Mouse (Mus musculus) adrenal gland, postnatal 25 days (tissue): ENCODE results near the gene Tcl1b2. TPM values are rescaled to one million over a fixed set of nuclear protein-coding genes. Genes with fewer than 3 reads are reported as not detected.
A peak's percentile ranks its signal among the peaks of the same experiment; 100 is the strongest.
"Not testable (repeated sequence)": the region's sequence is repeated elsewhere in the genome, so short reads cannot be mapped to it uniquely, and the experiment has no call there.

Experiments used
- DNase-seq: peaks from one replicate; pipeline ENCODE4 v3.0.0; 2021; ENCODE audit warnings: mixed read lengths
- long read RNA-seq: library from polyadenylated mRNA; stranded (forward); transcript quantifications from one replicate; pipeline ENCODE4 v2.0.0, GENCODE M21; 2021
- total RNA-seq: library from RNA; stranded (reverse); gene quantifications from 2 replicates; pipeline ENCODE4 v1.2.3, GENCODE M21; 2021

Tcl1b2 gene
- not detected in 2 replicates for total RNA-seq
- long read RNA-seq = 0 reads

- DNase-seq = no peak
Observed at GRCm38 (mm10) chr12:105145714-105146113, at the start of gene Tcl1b2. Gene Tcl1b2 (plus strand): TSS chr12:105146014.

DNA sequence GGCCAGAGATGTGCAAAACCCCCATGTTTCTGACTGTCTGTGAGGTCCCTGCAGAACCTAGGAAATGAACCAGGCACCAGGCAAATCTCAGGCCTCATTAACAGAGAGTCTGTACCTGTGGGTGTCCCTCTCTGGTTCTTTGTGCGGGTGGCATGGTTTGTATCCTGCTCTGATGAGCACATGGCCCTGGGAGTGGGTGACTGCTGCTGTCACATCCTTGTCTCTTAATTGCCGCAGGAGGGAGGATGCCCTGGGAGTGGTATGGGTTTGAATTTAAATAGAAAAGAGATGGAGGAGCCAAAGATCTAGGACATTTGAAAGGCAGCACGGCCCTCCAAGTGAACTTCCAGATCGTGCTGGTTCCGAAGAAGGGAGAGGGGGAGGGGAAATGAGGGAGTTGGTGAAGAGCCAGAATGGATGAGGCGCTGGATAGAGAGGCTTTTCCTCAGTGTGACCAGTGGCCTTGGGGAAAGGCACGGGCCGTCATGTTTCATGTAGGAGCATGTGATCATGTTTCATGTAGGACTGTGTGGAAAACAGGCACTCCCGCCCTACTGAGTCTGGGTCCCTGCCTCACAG lies 46.3 kb upstream of the Tcl1b2 start:
- DNase-seq = no peak

DNA sequence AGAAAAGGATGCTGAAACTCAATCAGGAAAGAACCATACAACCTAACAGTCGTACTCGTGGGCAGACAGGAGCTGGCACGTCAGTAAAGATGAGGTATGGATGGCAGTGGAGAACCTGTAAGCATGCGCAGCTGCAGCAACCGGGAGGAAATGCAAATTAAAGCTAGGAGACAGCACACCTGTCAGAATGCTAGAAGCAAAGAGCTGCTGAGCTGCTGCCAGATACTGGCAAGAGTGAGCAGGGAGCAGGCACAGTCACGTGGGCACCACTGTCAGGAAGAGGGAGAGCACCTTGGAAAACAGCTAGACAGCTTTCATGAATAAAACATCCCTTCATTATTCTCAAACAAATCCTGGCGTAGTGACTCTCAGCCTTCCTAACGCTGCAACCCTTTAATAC lies 42.9 kb upstream of the Tcl1b2 start:
- DNase-seq = no peak

DNA sequence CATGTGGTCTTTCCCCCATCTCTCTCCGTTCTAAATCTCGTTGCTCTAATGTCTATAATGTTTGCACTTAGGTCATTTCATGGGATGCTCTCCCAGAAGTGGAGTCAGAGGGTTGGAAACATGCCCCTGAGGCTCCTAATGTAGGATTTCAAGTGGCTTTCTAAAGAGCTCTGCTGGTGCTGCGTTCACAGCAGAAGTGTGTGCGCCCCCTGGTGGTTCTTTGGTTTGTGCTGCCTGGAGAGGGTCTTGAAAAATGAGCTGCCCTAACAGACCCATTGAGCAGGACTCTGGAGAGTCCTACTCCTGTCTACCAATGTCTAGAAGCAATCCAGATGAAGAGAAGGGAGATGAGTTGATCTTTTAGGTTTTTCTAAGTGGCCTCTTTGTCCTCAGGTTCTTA lies 41.8 kb upstream of the Tcl1b2 start:
- peak; percentile 83 for DNase-seq

GRCm38 (mm10) chr12:105105326-105105725 lies 40.5 kb upstream of the Tcl1b2 start:
- DNase-seq = no peak

DNA sequence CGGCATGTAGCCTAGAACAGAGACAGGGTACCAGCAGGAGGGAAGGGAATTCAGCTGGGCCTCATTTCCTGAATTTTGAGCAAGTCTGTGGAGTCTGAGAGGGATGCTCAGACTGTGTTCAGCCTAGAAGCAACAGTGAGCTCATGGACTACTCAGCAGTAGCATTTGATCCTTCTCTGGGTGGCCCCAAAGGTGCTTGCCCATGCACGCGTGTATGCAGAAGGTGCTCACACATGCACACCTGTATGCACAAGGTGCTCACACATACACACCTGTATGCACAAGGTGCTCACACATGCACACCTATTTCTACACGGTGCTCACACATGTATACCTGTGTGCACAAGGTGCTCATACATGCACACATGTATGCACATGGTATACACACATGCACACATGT lies 37.0 kb upstream of the Tcl1b2 start:
- DNase-seq = no peak

- DNase-seq = no peak
Observed at GRCm38 (mm10) chr12:105109406-105109805, 36.4 kb upstream of the Tcl1b2 start.

DNA sequence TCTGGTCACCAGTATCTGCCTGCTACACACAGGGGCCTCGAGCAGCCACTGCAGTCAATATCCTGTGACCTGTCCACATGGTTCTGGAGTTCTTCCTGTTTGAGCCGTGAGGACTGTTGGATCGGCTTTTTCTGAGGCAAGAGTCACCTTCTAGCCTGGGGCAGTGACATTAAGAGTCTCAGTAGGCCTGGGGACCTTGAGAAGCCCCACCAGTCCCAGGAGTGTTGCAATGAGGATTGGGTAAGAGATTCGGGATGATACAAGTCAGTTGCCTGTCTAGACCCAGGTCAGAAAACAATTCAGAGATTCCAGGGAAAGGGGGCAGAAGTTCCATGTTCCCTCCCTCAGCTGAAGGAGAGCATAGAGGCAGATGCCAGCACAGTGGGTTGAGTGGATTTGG lies 36.0 kb upstream of the Tcl1b2 start:
- no peak for DNase-seq

DNA sequence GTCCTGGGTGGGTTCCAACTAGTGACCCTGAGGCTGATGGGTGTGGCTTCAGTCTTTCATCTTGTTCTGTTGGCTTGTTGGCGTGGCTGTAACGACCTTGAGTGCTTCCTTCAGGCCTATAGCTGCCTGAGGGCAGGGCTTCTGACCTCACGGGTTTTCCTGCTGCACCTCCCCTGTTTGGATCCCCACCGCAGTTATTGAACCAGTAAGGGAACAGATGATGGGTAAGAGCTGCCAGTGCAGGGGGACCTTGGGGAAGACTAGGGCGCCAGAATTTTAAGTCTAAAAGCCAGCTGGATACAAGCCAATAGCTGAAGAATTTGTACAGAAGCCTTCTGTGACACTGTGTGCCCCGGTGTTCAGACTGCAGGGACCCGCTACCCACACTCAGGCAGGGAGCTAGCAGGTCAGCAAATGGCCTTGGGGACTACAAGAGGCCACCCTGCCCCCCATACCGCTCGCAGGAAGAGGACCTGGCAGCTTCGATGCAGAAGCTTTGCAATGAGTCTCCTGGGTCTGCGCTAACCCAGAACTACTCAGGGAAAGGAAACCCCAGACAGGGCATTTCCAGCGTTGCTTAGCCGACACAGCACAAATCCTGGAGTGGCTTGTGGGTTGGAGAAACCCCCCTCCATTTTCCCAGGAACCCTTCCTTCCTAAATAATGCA lies 33.4 kb upstream of the Tcl1b2 start:
- DNase-seq = peak; percentile 17

- no peak for DNase-seq
Observed at GRCm38 (mm10) chr12:105116648-105117047, 29.2 kb upstream of the Tcl1b2 start.

DNA sequence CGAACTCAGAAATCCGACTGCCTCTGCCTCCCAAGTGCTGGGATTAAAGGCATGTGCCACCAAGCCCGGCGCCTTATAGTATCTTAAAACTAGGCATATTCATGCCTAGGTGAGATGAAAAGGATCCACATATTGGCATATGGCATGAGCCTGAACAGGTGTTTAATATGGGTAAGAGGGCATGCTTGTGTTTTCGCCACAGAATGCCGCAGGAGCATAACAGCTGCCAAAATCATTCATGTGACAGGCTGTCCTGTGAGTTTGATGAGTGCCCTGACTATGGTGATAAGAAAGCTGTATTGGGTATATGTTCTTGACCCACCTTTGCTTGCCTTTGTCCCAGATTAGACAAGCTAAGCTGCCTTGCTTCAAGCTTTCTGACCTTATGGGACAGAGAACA lies 20.5 kb upstream of the Tcl1b2 start:
- DNase-seq = no peak

GRCm38 (mm10) chr12:105126516-105126915 lies 19.3 kb upstream of the Tcl1b2 start:
- DNase-seq = no peak

GRCm38 (mm10) chr12:105127607-105128006 lies 18.2 kb upstream of the Tcl1b2 start:
- DNase-seq = no peak

DNA sequence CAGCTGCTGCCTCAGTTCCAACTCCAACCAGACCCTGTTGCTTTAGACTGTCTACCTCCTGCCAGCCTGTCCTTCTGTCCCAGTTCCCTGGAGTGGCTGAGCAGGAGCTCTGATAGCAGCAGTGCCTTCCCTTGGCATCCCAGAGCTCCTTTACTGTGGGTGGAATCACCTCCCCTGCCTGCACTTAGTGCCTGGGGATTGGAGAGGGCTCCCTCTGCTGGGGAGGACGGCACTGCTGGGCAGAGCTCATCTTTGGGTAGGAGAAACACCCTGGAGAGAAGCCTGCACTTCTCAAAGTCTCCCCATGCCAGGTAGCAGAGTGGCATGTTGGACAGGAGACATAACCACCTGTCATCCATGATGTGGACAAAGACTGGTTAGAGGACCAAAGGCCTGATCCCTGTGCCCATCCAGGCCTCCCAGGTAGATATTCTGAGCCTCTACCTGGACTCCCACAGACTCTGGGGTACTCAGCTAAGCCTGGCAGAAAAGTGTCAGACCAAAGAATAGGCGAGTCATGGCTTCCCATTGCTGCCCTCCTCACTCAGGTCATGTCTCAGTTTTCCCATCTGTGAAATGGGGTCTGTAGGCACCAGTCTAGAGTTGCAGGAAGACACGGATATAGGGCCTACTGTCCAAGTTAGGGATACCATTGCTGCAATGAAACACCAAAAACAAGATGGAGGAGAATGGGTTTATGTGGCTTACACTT lies 16.2 kb upstream of the Tcl1b2 start:
- DNase-seq = not testable (repeated sequence)

- not testable (repeated sequence) for DNase-seq
Observed at GRCm38 (mm10) chr12:105134167-105134566, 11.6 kb upstream of the Tcl1b2 start.

GRCm38 (mm10) chr12:105134826-105135225 lies 11.0 kb upstream of the Tcl1b2 start:
- not testable (repeated sequence) for DNase-seq

- DNase-seq = not testable (repeated sequence)
Observed at GRCm38 (mm10) chr12:105137729-105138128, 8.1 kb upstream of the Tcl1b2 start.

- DNase-seq = no peak
Observed at GRCm38 (mm10) chr12:105143096-105143495, 2.7 kb upstream of the Tcl1b2 start.

DNA sequence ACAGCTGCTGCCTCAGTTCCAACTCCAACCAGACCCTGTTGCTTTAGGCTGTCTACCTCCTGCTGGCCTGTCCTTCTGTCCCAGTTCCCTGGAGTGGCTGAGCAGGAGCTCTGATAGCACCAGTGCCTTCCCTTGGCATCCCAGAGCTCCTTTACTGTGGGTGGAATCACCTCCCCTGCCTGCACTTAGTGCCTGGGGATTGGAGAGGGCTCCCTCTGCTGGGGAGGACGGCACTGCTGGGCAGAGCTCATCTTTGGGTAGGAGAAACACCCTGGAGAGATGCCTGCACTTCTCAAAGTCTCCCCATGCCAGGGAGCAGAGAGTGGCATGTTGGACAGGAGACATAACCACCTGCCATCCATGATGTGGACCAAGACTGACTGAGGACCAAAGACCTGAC lies 886 bp upstream of the Tcl1b2 start:
- not testable (repeated sequence) for DNase-seq

DNA sequence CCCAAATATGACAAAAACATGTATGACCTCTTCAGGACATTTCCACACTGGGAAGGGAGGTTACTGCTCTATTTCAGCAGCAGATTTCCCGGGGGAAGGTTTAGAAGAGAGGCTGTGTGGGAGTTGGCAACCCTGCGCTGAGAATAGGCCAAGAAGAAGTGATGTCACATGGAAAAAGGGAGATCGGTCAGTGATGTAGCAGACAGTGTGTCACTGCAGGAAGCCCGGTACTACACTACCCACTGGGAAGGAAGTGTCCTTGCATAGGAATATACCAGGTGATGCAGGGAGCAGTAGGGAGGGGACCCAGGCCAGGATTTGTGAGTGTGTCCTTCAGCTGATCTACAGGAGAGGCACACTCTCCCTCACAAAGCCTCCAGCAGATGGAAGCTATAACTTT lies 9.5 kb downstream of the Tcl1b2 start:
- DNase-seq = not testable (repeated sequence)

DNA sequence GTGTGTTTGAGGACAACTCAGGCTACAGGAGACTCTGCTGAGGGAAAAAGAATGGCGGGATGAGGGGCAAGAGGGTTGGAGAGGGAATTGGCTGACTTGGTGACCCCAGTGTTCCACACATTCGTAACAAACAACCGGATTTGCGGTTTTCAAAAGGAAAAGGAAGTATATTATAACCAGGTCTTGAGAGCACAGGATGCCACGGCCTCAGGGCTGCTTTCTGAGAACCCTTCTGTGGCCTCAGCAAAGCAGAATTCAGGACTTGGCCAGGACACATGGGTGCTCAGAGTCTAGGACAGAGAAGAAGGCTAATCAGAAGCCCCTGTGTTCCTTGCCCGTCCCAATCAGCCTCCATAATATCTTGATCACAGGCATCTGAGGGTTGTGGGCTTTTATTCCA lies 13.0 kb downstream of the Tcl1b2 start:
- no peak for DNase-seq

GRCm38 (mm10) chr12:105159390-105159789 lies 13.6 kb downstream of the Tcl1b2 start, which contains the start of gene Tcl1b1:
Gene Tcl1b1 (plus strand): TSS chr12:105159690.
- DNase-seq = no peak

GRCm38 (mm10) chr12:105166734-105167133 lies 20.9 kb downstream of the Tcl1b2 start:
- DNase-seq = no peak
